Mouse (Mus musculus) spleen, embryonic (tissue): ENCODE results near the gene Fcho1.
"Not testable (repeated sequence)": the region's sequence is repeated elsewhere in the genome, so short reads cannot be mapped to it uniquely, and the experiment has no call there.

ENCODE experiments used
- CTCF ChIA-PET: fragments of 350-600 bp; sonication (Branson Sonifier 250); formaldehyde crosslinking; loops from one replicate; lab custom pipeline; 2022; lab: Charles Lee

The Fcho1 gene

GRCm38 (mm10) chr8:71725122-71725924, at the start of gene Fcho1:
Fcho1 (minus strand) TSS chr8:71725716.
- CTCF ChIA-PET = no interaction called here

GRCm38 (mm10) chr8:71771336-71771735, 45.8 kb upstream of the Fcho1 start:
- CTCF ChIA-PET = no interaction called here

GRCm38 (mm10) chr8:71758816-71759215, 33.3 kb upstream of the Fcho1 start:
- CTCF ChIA-PET = no interaction called here

GRCm38 (mm10) chr8:71752881-71753552, 27.5 kb upstream of the Fcho1 start:
- CTCF ChIA-PET = not testable (repeated sequence)

GRCm38 (mm10) chr8:71752263-71752662, 26.7 kb upstream of the Fcho1 start:
- CTCF ChIA-PET = not testable (repeated sequence)

GRCm38 (mm10) chr8:71751337-71751886, 25.9 kb upstream of the Fcho1 start:
- CTCF ChIA-PET = not testable (repeated sequence)

GRCm38 (mm10) chr8:71749321-71750075, 24.0 kb upstream of the Fcho1 start:
- CTCF ChIA-PET = interaction anchor here (0.6 kb wide), 1 partner anchor 105 kb away, joined by 9 read pairs; no protein-coding TSS in a partner anchor

- CTCF ChIA-PET = not testable (repeated sequence)
Measured at GRCm38 (mm10) chr8:71747082-71747481, 21.6 kb upstream of the Fcho1 start.

- CTCF ChIA-PET = no interaction called here
Measured at GRCm38 (mm10) chr8:71745322-71745721, 19.8 kb upstream of the Fcho1 start.

- CTCF ChIA-PET = no interaction called here
Measured at GRCm38 (mm10) chr8:71742783-71743182, 17.3 kb upstream of the Fcho1 start.

GRCm38 (mm10) chr8:71741687-71742114, 16.2 kb upstream of the Fcho1 start:
- CTCF ChIA-PET = no interaction called here

- CTCF ChIA-PET = no interaction called here
Measured at GRCm38 (mm10) chr8:71741226-71741625, 15.7 kb upstream of the Fcho1 start.

- CTCF ChIA-PET = interaction anchor here (0.6 kb wide), 1 partner anchor 1001 kb away, joined by 3 read pairs; no protein-coding TSS in a partner anchor
Measured at GRCm38 (mm10) chr8:71738316-71738715, 12.8 kb upstream of the Fcho1 start.

- CTCF ChIA-PET = interaction anchor here (1.6 kb wide), 2 partner anchors 22 to 24 kb away, joined by 7 to 8 read pairs; no protein-coding TSS in a partner anchor
Measured at GRCm38 (mm10) chr8:71731652-71732230, 6.2 kb upstream of the Fcho1 start.

- CTCF ChIA-PET = interaction anchor here (0.7 to 1.4 kb wide), 2 partner anchors 27 to 290 kb away, joined by 6 to 9 read pairs; no protein-coding TSS in a partner anchor
Measured at GRCm38 (mm10) chr8:71728826-71729620, 3.5 kb upstream of the Fcho1 start.

GRCm38 (mm10) chr8:71728240-71728785, 2.8 kb upstream of the Fcho1 start:
- CTCF ChIA-PET = interaction anchor here (1.4 kb wide), 1 partner anchor 26 kb away, joined by 6 read pairs; no protein-coding TSS in a partner anchor

GRCm38 (mm10) chr8:71724389-71724788, 1.1 kb downstream of the Fcho1 start:
- CTCF ChIA-PET = interaction anchor here (1.0 kb wide), 1 partner anchor 22 kb away, joined by 3 read pairs; no protein-coding TSS in a partner anchor

GRCm38 (mm10) chr8:71723047-71723551, 2.4 kb downstream of the Fcho1 start:
- CTCF ChIA-PET = no interaction called here

- CTCF ChIA-PET = no interaction called here
Measured at GRCm38 (mm10) chr8:71719928-71720457, 5.5 kb downstream of the Fcho1 start.
